Mouse (Mus musculus): Measurements from ENCODE around the gene Eif1b. TPM values are rescaled to one million over a fixed set of nuclear protein-coding genes. Genes with fewer than 3 reads are reported as not detected.
"Not testable (repeated sequence)": the region's sequence is repeated elsewhere in the genome, so short reads cannot be mapped to it uniquely, and the experiment has no call there.

The Eif1b gene
- total RNA-seq, 2 experiments from 2014 or later: 160 to 173 TPM

GRCm38 (mm10) chr9:120516720-120517119, 24.7 kb downstream of the Eif1b start:
- intact Hi-C loops (cut with DNase I): no loop called here

GRCm38 (mm10) chr9:120518946-120519345, 26.9 kb downstream of the Eif1b start:
- no peak for DNase-seq (ENCODE audit: low spot score in 2 of 2)
- intact Hi-C loops (cut with DNase I): no loop called here

More at GRCm38 (mm10) chr9:120516720-120517119, 24.7 kb downstream of the Eif1b start:
- no peak for DNase-seq (ENCODE audit: low spot score in 2 of 2)

GRCm38 (mm10) chr9:120519469-120520125, 27.6 kb downstream of the Eif1b start:
- DNase-seq (ENCODE audit: low spot score in 2 of 2): peak; percentile 36 to 83
- intact Hi-C loops (cut with DNase I): no loop called here

- intact Hi-C loops (cut with DNase I): no loop called here
- DNase-seq (ENCODE audit: low spot score in 2 of 2): no peak
Observed at GRCm38 (mm10) chr9:120521161-120521560, 29.1 kb downstream of the Eif1b start.

- intact Hi-C loops (cut with DNase I): no loop called here
- DNase-seq (ENCODE audit: low spot score in 2 of 2): no peak
Observed at GRCm38 (mm10) chr9:120527270-120527669, 35.2 kb downstream of the Eif1b start.

GRCm38 (mm10) chr9:120527919-120528318, 35.9 kb downstream of the Eif1b start:
- intact Hi-C loops (cut with DNase I): no loop called here
- no peak for DNase-seq (ENCODE audit: low spot score in 2 of 2)

- no peak for DNase-seq (ENCODE audit: low spot score in 2 of 2)
- intact Hi-C loops (cut with DNase I): no loop called here
Observed at GRCm38 (mm10) chr9:120528815-120529510, 36.9 kb downstream of the Eif1b start.

GRCm38 (mm10) chr9:120530471-120530870, 38.4 kb downstream of the Eif1b start:
- intact Hi-C loops (cut with DNase I): no loop called here
- DNase-seq (ENCODE audit: low spot score in 2 of 2): no peak

- intact Hi-C loops (cut with DNase I): no loop called here
- no peak for DNase-seq (ENCODE audit: low spot score in 2 of 2)
Observed at GRCm38 (mm10) chr9:120532062-120532461, 40.0 kb downstream of the Eif1b start.

GRCm38 (mm10) chr9:120532691-120533090, 40.7 kb downstream of the Eif1b start:
- DNase-seq (ENCODE audit: low spot score in 2 of 2): no peak
- intact Hi-C loops (cut with DNase I): no loop called here

GRCm38 (mm10) chr9:120533446-120533950, 41.5 kb downstream of the Eif1b start:
- intact Hi-C loops (cut with DNase I); DNase-seq (ENCODE audit: low spot score in 2 of 2): not testable (repeated sequence)

- intact Hi-C loops (cut with DNase I): no loop called here
Observed at GRCm38 (mm10) chr9:120539662-120540251, 47.7 kb downstream of the Eif1b start, which contains the start of gene Entpd3. TSS of gene Entpd3 (plus strand) at chr9:120539818.

GRCm38 (mm10) chr9:120541411-120541810, 49.4 kb downstream of the Eif1b start:
- intact Hi-C loops (cut with DNase I): no loop called here
- DNase-seq (ENCODE audit: low spot score in 2 of 2): no peak

More at GRCm38 (mm10) chr9:120539662-120540251, 47.7 kb downstream of the Eif1b start, which contains the start of gene Entpd3:
- peak; percentile 15 to 17 for DNase-seq (ENCODE audit: low spot score in 2 of 2)

- intact Hi-C loops (cut with DNase I): no loop called here
- no peak for DNase-seq (ENCODE audit: low spot score in 2 of 2)
Observed at GRCm38 (mm10) chr9:120542241-120542640, 50.2 kb downstream of the Eif1b start.

Other genes starting within 250 kb of the Eif1b start
- 10 to 100 TPM; 85.6 to 92.2 TPM for gene Myrip, start 190.7 kb upstream of the Eif1b start, total RNA-seq (2021)
- 1 to 10 TPM; 4.5 to 8.5 TPM for gene Entpd3, start 47.6 kb downstream of the Eif1b start, total RNA-seq (2021)
- gene Rpl14, start 79.2 kb downstream of the Eif1b start, total RNA-seq (2021): 100 to 1,000 TPM; 244 to 268 TPM

Data from left cerebral cortex, postnatal 25 days (tissue).